Mouse (Mus musculus) spleen, adult 2 months (tissue): Measurements from ENCODE around the gene Galr2. TPM values are rescaled to one million over a fixed set of nuclear protein-coding genes. Genes with fewer than 3 reads are reported as not detected.
A peak's percentile ranks its signal among the peaks of the same experiment; 100 is the strongest.

Experiments used
- DNase-seq, 2 experiments: peaks; one replicate each; pipeline versions ENCODE4 v3.0.0 to v3.0.0-alpha.2; 2012 to 2021; ENCODE audit warnings: low spot score in 2 of 2, low read depth in 1 of 2
- H3K27ac ChIP-seq: fragments of 200-500 bp; 2 replicates; pipeline ENCODE4 v1.5.1; 2012; ENCODE audit warnings: low read length, inconsistent platforms; ENCODE audit not compliant: insufficient read depth
- H3K27me3 ChIP-seq: fragments of 200-500 bp; 2 replicates; pipeline ENCODE4 v1.6.1; 2012; ENCODE audit warnings: mild to moderate bottlenecking, moderate library complexity, low read length, inconsistent platforms; ENCODE audit not compliant: control insufficient read depth, insufficient read depth
- H3K36me3 ChIP-seq: fragments of 200-500 bp; 2 replicates; pipeline ENCODE4 v1.6.1; 2012; ENCODE audit warnings: mild to moderate bottlenecking, low read length, inconsistent platforms; ENCODE audit not compliant: control insufficient read depth, insufficient read depth
- H3K4me1 ChIP-seq: fragments of 200-500 bp; 2 replicates; pipeline ENCODE4 v1.6.1; 2011; ENCODE audit warnings: inconsistent platforms; ENCODE audit not compliant: control insufficient read depth, insufficient read depth, insufficient read length
- H3K4me3 ChIP-seq: fragments of 200-500 bp; 2 replicates; pipeline ENCODE4 v1.5.1; 2011; ENCODE audit warnings: mild to moderate bottlenecking, inconsistent platforms; ENCODE audit not compliant: insufficient read depth, insufficient read length; ENCODE audit errors: extremely low read depth
- CTCF ChIP-seq: fragments of 200-500 bp; IDR thresholded peaks from 2 replicates; pipeline ENCODE4 v1.5.1; 2011; ENCODE audit warnings: mild to moderate bottlenecking, inconsistent platforms; ENCODE audit not compliant: insufficient read depth, insufficient read length, insufficient replicate concordance; ENCODE audit errors: extremely low read depth
- POLR2A ChIP-seq: fragments of 200-500 bp; IDR thresholded peaks from 2 replicates; pipeline ENCODE4 v1.6.1; 2011; ENCODE audit warnings: low read depth, low read length, inconsistent platforms
- WGBS: fragments of 180-500 bp; shearing (Covaris S2); methylation state at CpG from one replicate; pipeline ENCODE4 v1.1.7; 2018; 5-methylcytosine and 5-hydroxymethylcytosine counted together
- polyA plus RNA-seq: library from polyadenylated mRNA; depleted of rRNA; stranded (reverse); fragments of >200 nt; gene quantifications from 2 replicates; pipeline ENCODE4 v1.2.3, GENCODE M21; 2012

Galr2 gene
- polyA plus RNA-seq, 1 experiment = not detected

DNA sequence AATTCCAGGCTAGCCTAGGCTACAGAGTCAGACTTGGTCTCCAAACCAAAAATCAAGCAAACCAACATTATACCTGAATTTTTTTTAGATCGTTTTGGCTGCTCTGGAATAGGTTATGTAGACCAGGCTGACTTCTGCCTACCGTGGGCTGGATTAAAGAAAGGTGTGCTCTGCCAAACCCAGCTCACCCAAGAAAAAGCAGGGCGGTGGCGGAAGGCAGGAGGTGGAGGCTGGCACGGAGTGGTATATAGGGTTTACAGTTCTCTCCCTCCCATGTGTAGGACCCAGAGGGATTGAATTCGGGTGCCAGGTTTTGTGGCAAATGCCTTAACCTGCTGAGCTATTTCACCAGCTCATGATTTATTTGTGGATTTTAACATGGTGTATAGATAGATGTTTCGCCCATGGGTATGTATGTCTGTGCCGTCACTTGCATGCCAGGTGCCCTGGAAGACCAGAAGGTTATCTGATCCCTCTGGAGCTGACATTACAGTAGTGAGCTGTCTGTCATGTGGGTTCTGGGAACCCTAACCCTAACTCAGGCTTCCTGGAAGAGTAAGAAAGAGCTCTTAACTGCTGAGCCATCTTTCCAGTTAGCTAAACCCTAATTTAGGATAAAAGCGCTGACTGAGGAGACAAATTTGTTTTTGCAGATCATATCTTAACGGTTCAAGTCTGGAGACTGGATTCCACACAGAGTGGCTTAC, 26.4 kb downstream of the Galr2 start, which contains the start of gene Exoc7:
TSS of gene Exoc7 (minus strand) at position 215 of the 707 bp plus-strand sequence.
- H3K36me3 ChIP-seq = peaks cover 5% of the 10 kb centered on the region; the same call in 1 of the 2 replicates
- WGBS = 77% methylated on average over 10 of the region's 10 CpGs
- peak within 1 kb of the TSS; percentile 86 for H3K4me3 ChIP-seq
- no peaks in the 10 kb centered on the region for H3K27me3 ChIP-seq
- DNase-seq = no peak
- H3K27ac ChIP-seq = no peak within 1 kb of the TSS
- TF ChIP-seq CTCF (no peak), POLR2A (no peak)
- H3K4me1 ChIP-seq = peaks cover 6% of the 10 kb centered on the region; the same call in 1 of the 2 replicates

DNA sequence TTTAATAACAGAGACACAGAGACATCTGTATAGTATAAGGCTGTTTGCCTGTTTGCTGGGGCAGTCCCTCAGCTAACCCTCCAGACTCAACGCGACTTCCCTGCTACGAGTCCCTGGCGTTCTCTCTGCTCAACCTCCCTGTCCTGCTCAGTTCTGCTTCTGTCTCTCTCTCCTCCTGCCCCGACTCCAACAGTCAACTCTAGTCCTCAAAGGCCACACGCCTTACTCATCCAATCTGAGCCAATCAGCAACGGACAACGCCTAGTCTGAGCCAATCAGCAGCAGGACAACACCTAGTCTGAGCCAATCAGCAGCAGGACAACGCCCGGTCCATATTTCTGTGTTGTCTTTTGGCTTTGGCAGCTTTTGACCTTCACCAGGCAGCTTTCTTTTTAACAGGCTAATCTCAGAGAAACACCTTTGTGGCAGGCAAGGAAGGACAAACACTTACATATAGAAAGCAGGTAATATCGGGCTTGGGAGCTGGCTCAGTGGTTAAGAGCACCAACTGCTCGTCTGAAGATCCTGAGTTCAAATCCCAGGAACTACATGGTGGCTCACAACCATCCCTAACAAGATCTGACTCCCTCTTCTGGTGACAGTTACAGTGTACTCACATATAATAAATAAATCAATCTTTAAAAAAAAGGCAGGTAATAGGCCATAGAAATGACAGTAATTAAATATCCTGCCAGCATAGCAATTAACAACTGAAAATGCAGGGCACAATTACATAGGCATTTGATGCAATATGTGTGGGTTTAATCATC, 27.2 kb downstream of the Galr2 start:
- Histone ChIP-seq H3K4me1 (peaks cover 6% of the 10 kb centered on the region; the same call in 1 of the 2 replicates), H3K27me3 (no peaks in the 10 kb centered on the region), H3K36me3 (peaks cover 5% of the 10 kb centered on the region; the same call in 1 of the 2 replicates), H3K27ac (no peak overlapping the region), H3K4me3 (no peak overlapping the region)
- 87% methylated on average over 12 of the region's 12 CpGs for WGBS
- TF ChIP-seq POLR2A (no peak), CTCF (no peak)
- no peak for DNase-seq

DNA sequence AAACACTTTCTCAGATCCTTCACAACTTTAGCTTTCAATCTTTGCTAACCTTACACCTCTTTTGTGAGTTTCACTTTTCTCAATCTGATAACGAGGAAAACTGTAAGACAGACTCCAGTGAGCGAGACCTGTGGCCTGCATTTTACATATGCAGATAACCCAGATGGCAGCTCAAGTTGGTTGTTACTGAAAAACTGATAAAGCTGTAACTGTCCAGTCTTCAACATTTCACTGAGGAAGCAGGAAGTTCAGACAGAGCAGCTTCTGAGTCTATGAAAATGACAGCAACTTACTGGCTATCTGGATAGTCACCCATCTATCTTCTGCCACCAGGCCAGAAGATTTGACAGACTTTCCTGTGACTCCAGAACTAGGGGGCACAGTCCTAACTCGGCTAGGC, 28.9 kb downstream of the Galr2 start:
- no peak for TF ChIP-seq CTCF
- TF ChIP-seq POLR2A = no peak
- WGBS = 68% methylated on average over 3 of the region's 3 CpGs
- DNase-seq = no peak
- no peak overlapping the region for H3K4me3 ChIP-seq
- H3K4me1 ChIP-seq = peaks cover 6% of the 10 kb centered on the region; the same call in 1 of the 2 replicates
- H3K27me3 ChIP-seq = no peaks in the 10 kb centered on the region
- peaks cover 1% of the 10 kb centered on the region; the same call in 1 of the 2 replicates for H3K36me3 ChIP-seq
- no peak overlapping the region for H3K27ac ChIP-seq

DNA sequence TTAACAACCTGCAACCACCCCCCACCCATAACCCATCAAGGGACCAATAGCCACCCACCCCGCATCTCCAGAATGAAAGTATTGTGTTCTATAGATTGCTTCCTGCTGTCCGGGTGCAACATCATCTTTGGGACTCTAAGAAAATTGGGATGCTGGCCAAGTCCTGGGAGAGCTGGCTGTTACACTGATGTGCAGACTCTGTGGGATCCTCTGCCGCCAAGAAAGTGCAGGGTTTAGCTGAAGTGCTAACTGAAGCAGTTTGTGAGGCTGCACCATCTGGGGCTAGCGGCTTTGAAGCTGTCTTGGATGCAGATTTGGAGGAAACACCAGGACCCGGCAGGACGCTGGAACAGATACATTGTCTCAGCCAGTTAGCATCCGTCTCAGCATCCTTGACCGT, 30.4 kb downstream of the Galr2 start:
- 84% methylated on average over 8 of the region's 8 CpGs for WGBS
- Histone ChIP-seq H3K4me3 (no peak overlapping the region), H3K4me1 (peaks cover 3% of the 10 kb centered on the region; the same call in 1 of the 2 replicates), H3K36me3 (no peaks in the 10 kb centered on the region), H3K27me3 (no peaks in the 10 kb centered on the region), H3K27ac (no peak overlapping the region)
- TF ChIP-seq POLR2A (no peak), CTCF (no peak)
- DNase-seq = no peak

DNA sequence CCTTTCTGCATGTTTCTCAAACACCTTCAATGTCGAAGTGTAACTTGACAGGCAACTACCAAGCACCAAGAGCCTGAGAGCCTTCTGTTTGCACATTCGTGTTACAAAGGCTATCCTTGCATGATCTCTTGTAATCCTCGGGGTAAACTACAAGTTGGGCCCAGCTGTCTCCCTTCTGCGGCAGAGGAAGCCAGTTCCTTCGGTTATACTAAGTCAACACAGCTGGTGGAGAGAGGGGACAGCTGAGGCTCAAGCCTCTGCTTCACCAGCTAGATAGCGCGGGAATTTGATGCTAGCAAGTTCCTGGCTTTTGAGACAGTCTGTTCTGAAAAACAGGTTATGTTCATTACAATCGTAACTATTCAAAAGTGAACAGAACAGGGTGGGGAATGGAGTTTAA, 31.6 kb downstream of the Galr2 start:
- Histone ChIP-seq H3K27me3 (no peaks in the 10 kb centered on the region), H3K4me3 (no peak overlapping the region), H3K4me1 (no peaks in the 10 kb centered on the region), H3K36me3 (no peaks in the 10 kb centered on the region), H3K27ac (no peak overlapping the region)
- TF ChIP-seq CTCF (no peak), POLR2A (no peak)
- 64% methylated on average over 8 of the region's 8 CpGs for WGBS
- DNase-seq = no peak

DNA sequence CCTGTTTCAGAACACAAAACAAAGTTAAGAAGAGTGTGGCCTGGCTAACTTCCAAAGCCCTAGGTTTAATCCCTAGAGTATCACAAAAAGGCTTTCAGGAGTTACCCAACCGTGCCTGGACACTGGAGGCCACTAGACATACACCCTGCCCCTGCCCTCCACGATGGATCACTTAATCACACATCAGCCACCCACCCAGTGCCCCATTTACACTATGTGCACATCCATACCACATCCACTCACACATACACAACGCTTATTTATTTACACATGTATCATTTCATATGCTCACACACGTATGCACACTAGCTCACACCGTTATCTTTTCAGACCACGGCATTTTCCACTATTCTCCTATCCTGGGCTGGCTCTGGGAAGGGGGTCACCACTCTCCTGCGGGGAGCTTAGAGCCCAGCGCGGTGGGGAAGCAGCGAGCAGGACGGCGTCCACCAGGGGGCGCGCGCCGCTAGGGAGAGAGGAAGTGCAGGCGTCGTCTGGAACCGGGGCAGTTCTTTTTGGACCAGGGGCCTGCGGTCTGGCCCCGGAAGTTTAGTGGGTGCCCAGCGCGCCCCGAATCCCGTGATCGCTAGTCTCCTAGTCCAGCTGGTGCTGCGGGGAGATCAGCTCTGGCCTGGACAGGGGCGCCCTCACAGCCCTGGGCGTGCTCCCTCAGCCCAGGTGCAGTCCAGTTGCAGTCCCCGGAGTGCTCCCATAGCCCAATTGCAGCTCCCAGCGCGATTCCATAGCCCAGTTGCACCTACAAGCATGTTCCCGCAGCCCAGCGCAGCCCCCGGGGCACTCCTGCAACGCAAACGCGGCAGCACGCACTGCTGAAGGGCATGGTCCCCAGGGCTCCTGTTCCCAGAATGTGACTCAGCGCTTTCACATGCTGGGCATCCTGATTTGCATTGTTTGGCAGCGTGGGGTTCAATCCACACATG, 38.2 kb downstream of the Galr2 start:
- no peaks in the 10 kb centered on the region for H3K27me3 ChIP-seq
- no peaks in the 10 kb centered on the region for H3K4me1 ChIP-seq
- 2% methylated on average over 41 of the region's 41 CpGs for WGBS
- TF ChIP-seq CTCF (peak; percentile 98), POLR2A (no peak)
- no peak overlapping the region for H3K27ac ChIP-seq
- H3K4me3 ChIP-seq = peak overlapping the region; percentile 39; the same call in 1 of the 2 replicates
- no peaks in the 10 kb centered on the region for H3K36me3 ChIP-seq
- DNase-seq = peak; percentile 49 to 85
